Mouse (Mus musculus) kidney, postnatal 25 days (tissue): ENCODE measurements at regions not wholly inside any gene's neighbourhood (a gene's known extent, or its start where the extent isn't known, plus 50 kb on each side); places are given as distances from the start of the nearest gene placed in this dataset.

Experiments
- DNase-seq, 2 experiments: peaks; one replicate each; pipeline ENCODE4 v3.0.0; 2021; ENCODE audit warnings: mixed read lengths in 2 of 2

DNA sequence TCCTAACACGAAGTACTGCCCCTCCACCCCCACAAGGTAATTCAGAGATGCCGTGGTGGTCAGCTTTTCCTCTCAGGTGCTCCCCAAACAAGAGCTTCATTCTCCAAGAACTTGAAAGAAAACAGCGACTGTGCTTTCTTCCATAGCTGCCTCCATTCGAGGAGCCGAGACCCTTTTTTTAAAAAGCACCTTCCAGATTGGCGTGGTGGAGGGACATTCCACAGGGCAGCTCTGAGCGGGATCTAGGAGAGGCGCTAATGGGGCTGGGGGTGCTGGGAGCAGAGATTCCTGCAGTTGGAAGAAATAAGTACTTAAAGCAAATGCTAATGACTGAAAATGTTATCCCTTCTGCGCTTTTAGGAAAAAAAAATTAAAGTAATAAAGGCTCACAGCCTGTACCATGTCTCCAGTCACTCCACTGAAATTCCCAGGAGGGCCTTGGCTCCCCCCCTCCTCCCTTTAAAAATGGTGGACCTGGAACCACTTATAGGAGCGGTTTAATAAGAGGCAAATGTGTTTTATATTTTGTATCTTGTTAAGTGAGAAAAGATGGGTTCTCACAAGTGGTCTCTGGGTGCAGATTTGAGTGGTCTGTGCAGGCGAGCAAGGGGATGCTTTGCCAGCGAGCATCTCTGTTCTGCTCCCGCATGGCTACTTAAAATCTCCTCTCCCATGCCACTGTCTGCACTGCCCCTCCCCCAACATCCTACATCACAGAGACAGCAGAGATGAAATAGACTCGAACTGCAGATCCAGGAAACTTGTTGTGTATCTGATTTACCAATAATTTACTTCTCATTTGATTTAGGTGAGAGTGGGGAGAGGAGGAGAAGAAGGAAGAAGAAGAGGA, 77.4 kb upstream of the Zfhx3 start:
- no peak for DNase-seq

- no peak for DNase-seq
These were observed 76.7 kb upstream of the Zfhx3 start for GRCm38 (mm10) chr8:107865744-107866143.

DNA sequence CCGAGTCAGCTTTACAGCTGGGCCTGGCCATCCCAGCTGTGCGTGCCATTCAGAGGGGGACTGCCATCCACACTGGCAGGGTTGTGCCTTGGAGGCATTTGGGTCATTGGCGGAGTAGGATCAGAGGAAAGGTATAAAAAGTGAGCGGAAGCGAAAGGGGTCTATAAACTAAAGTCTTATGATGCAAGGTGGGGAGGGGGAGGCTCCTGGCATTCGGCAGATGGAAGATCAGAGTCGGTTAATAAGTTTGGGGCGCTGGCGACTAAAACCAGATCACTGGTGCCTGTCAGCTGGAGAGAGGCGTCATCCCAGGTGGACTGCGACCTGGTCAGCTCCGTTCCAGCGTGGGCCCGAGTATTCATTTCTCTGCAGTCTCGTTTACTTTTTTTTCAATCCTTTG, 70.7 kb upstream of the Zfhx3 start:
- DNase-seq: no peak

DNA sequence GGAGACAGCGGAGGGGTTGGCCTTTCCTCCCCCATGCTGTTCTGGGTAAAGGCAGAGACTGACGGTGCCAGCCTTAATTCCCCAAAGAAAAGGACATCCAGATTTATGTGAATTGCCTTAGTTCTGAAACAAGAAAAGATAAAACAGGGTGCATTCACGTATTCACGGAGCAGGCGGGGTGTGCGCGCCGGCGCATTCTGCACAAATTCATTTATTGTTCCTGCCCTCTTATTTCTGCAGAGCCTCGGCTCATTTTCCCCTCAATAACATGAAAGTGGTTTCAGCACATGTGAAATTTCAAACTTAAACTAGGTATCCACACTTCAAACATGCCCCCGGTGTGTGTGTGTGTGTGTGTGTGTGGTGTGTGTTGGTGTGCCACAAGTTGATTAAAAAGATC, 70.3 kb upstream of the Zfhx3 start:
- DNase-seq: no peak

GRCm38 (mm10) chr8:107876455-107876854, 66.0 kb upstream of the Zfhx3 start:
- no peak for DNase-seq

DNA sequence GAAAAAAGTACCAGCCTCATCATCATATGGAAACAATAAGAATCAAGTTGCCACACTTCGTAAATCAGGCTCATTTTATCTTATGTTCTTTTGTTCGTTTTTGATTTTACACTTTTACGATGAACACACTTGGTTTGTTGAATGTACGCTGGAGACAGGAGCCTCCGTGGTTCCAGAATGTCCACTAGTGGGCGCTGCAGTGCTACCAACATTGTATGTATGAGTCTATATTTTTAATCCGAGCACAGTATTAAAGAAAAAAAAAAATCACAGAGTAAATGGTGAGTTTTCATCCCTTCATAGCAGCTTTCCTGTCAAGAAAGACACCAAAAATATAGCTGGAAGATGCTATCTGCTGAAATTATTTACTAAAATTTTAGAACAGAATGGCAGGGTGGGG, 60.6 kb upstream of the Zfhx3 start:
- peak; percentile 51 to 76 for DNase-seq

DNA sequence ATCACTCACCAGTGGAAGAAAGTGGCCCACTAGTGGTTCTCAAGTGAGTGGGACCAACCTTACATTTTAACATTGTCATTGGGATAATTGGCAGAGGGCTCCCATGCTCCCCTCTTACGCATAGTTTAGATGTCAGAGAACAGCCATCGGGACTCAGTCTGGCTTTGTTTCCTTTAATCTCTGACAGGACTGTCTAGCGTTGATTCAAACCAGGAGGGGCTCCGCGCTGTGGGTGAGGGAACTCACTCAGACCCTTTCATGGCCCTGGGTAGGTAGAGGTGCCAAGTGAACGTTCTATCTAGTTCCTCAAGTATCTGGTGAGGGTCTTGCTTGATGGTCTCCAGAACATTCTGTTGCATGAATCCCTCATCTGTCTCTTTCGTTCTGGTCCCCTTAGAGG, 56.9 kb upstream of the Zfhx3 start:
- no peak for DNase-seq

- no peak for DNase-seq
These were observed 56.5 kb upstream of the Zfhx3 start for GRCm38 (mm10) chr8:107885971-107886370.

DNA sequence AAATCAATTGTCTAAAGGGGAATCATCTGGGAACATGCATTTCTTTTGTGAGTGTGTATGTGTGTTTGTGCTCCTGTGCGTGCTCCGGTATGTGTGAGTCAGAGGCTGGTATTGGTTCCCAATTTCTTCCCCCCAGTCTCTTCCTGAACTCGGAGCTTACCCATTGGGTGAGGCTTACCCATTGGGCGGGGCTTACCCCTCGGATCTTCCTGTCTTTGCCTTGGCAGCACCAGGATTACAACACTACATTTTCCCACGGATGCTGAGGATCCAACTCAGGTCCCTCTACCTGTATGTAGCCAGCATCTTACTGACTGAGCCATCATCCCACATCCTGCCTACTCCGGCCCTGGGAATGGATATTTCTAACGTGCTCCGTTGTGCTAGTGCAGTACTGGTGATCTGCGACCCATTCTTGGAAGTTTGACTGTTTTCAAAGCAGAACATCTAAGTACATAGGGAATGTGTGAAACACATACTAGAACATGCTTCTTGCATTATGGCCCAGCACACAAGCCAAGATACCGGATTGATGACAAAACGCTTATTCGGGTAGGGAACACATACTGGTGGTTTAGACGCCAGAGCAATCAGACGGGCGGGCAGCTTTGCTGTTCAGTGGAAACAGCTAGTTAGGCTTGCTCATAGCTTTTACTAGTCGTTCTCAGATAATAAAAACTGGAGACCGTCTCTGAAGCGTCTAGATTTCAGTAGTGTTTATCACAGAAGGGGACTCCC, 55.8 kb upstream of the Zfhx3 start:
- no peak for DNase-seq

- no peak for DNase-seq
These were observed 55.1 kb upstream of the Zfhx3 start for GRCm38 (mm10) chr8:107887333-107887732.

GRCm38 (mm10) chr8:107890922-107891321, 51.5 kb upstream of the Zfhx3 start:
- DNase-seq: no peak
